Mouse (Mus musculus): Measurements from ENCODE around the gene Cpxm2. TPM values are rescaled to one million over a fixed set of nuclear protein-coding genes. Genes with fewer than 3 reads are reported as not detected.

The Cpxm2 gene
- total RNA-seq, 1 experiment from 2014 or later = 5.2 TPM

GRCm38 (mm10) chr7:132145227-132145800 lies 9.2 kb downstream of the Cpxm2 start:
- no peak for DNase-seq

GRCm38 (mm10) chr7:132128687-132129086 lies 25.9 kb downstream of the Cpxm2 start:
- no peak for DNase-seq

- DNase-seq = no peak
These were observed 29.6 kb downstream of the Cpxm2 start for GRCm38 (mm10) chr7:132124948-132125347.

GRCm38 (mm10) chr7:132123211-132123610 lies 31.3 kb downstream of the Cpxm2 start:
- DNase-seq = no peak

GRCm38 (mm10) chr7:132119817-132120216 lies 34.7 kb downstream of the Cpxm2 start:
- no peak for DNase-seq

- DNase-seq = no peak
These were observed 42.8 kb downstream of the Cpxm2 start for GRCm38 (mm10) chr7:132111770-132112169.

GRCm38 (mm10) chr7:132110308-132110707 lies 44.2 kb downstream of the Cpxm2 start:
- no peak for DNase-seq

- no peak for DNase-seq
These were observed 47.6 kb downstream of the Cpxm2 start for GRCm38 (mm10) chr7:132106891-132107290.

GRCm38 (mm10) chr7:132105326-132105725 lies 49.2 kb downstream of the Cpxm2 start:
- DNase-seq = no peak

- DNase-seq = no peak
These were observed 56.1 kb downstream of the Cpxm2 start for GRCm38 (mm10) chr7:132098441-132098840.

- DNase-seq = no peak
These were observed 59.9 kb downstream of the Cpxm2 start for GRCm38 (mm10) chr7:132094666-132095065.

- DNase-seq = no peak
These were observed 63.0 kb downstream of the Cpxm2 start for GRCm38 (mm10) chr7:132091551-132091950.

- DNase-seq = no peak
These were observed 65.9 kb downstream of the Cpxm2 start for GRCm38 (mm10) chr7:132088606-132089005.

- no peak for DNase-seq
These were observed 66.4 kb downstream of the Cpxm2 start for GRCm38 (mm10) chr7:132088181-132088580.

GRCm38 (mm10) chr7:132075825-132076224 lies 78.7 kb downstream of the Cpxm2 start:
- DNase-seq = no peak

GRCm38 (mm10) chr7:132074503-132074902 lies 80.0 kb downstream of the Cpxm2 start:
- no peak for DNase-seq

- peak; percentile 29 for DNase-seq
These were observed 83.5 kb downstream of the Cpxm2 start for GRCm38 (mm10) chr7:132070877-132071625.

GRCm38 (mm10) chr7:132067951-132068350 lies 86.6 kb downstream of the Cpxm2 start:
- no peak for DNase-seq

GRCm38 (mm10) chr7:132067511-132067910 lies 87.0 kb downstream of the Cpxm2 start:
- DNase-seq = peak; percentile 29

GRCm38 (mm10) chr7:132060116-132060515 lies 94.4 kb downstream of the Cpxm2 start:
- DNase-seq = no peak

GRCm38 (mm10) chr7:132056565-132056964 lies 98.0 kb downstream of the Cpxm2 start:
- no peak for DNase-seq

GRCm38 (mm10) chr7:132046662-132047061 lies 107.9 kb downstream of the Cpxm2 start:
- no peak for DNase-seq

GRCm38 (mm10) chr7:132031940-132032531 lies 122.5 kb downstream of the Cpxm2 start:
- DNase-seq = no peak

- DNase-seq = no peak
These were observed 127.9 kb downstream of the Cpxm2 start for GRCm38 (mm10) chr7:132026671-132027070.
